Mouse (Mus musculus) granulocyte monocyte progenitor cell, adult 5-6 weeks (primary cell): ENCODE results near the gene Numa1. TPM values are rescaled to one million over a fixed set of nuclear protein-coding genes. Genes with fewer than 3 reads are reported as not detected.
A peak's percentile ranks its signal among the peaks of the same experiment; 100 is the strongest.
"Not testable (repeated sequence)": the region's sequence is repeated elsewhere in the genome, so short reads cannot be mapped to it uniquely, and the experiment has no call there.

Experiments
- ATAC-seq: replicated peaks from 2 replicates; pipeline ENCODE4 v1.8.0; 2016; ENCODE audit warnings: mild to moderate bottlenecking, moderate TSS enrichment, inconsistent platforms; ENCODE audit not compliant: poor library complexity, severe bottlenecking
- total RNA-seq, 2 experiments: library from RNA; stranded (forward) in 1 of 2; stranded (reverse) in 1 of 2; fragments of 200-712, 200-1000 nt in 1 of 2; fragments of >200 nt in 1 of 2; fragmentation: Nextera tagmentation in 1 of 2; gene quantifications; 2 replicates each; pipeline ENCODE4 v1.2.3; 2014 to 2017

Numa1 gene
- total RNA-seq, 2 experiments from 2014 or later: 116 to 204 TPM

GRCm38 (mm10) chr7:102025187-102026119, 91.5 kb downstream of the Numa1 start:
- peak; percentile 78 for ATAC-seq

GRCm38 (mm10) chr7:102034904-102035303, 101.0 kb downstream of the Numa1 start:
- ATAC-seq: no peak

- ATAC-seq: no peak
Observed at GRCm38 (mm10) chr7:102035534-102035933, 101.6 kb downstream of the Numa1 start.

- ATAC-seq: no peak
Observed at GRCm38 (mm10) chr7:102037318-102037717, 103.4 kb downstream of the Numa1 start.

- ATAC-seq: no peak
Observed at GRCm38 (mm10) chr7:102042314-102042713, 108.4 kb downstream of the Numa1 start.

GRCm38 (mm10) chr7:102048524-102048923, 114.6 kb downstream of the Numa1 start:
- not testable (repeated sequence) for ATAC-seq

- ATAC-seq: no peak
Observed at GRCm38 (mm10) chr7:102061353-102061752, 127.4 kb downstream of the Numa1 start.

GRCm38 (mm10) chr7:102062203-102062602, 128.3 kb downstream of the Numa1 start:
- no peak for ATAC-seq

GRCm38 (mm10) chr7:102063891-102064290, 130.0 kb downstream of the Numa1 start:
- no peak for ATAC-seq

Other genes starting within 250 kb of the Numa1 start
- not detected in 2 replicates for gene Phox2a, start 115.8 kb upstream of the Numa1 start, total RNA-seq (2014; fragmentation: Nextera tagmentation)
- not detected in 2 replicates for gene Phox2a, start 115.8 kb upstream of the Numa1 start, total RNA-seq (2017)
- 2.0 and 6.5 TPM in 2 replicates for gene Inppl1, start 95.9 kb upstream of the Numa1 start, total RNA-seq (2014; fragmentation: Nextera tagmentation)
- gene Inppl1, start 95.9 kb upstream of the Numa1 start, total RNA-seq (2017): 7.5 and 11.7 TPM in 2 replicates
- gene Folr2, start 76.9 kb upstream of the Numa1 start, total RNA-seq (2014; fragmentation: Nextera tagmentation): not detected in 2 replicates
- not detected in 2 replicates for gene Folr2, start 76.9 kb upstream of the Numa1 start, total RNA-seq (2017)
- gene Anapc15, start 70.4 kb upstream of the Numa1 start, total RNA-seq (2014; fragmentation: Nextera tagmentation): 111 and 144 TPM in 2 replicates
- gene Anapc15, start 70.4 kb upstream of the Numa1 start, total RNA-seq (2017): 80.1 and 145 TPM in 2 replicates
- not detected in 2 replicates for gene Folr1, start 63.3 kb upstream of the Numa1 start, total RNA-seq (2014; fragmentation: Nextera tagmentation)
- gene Folr1, start 63.3 kb upstream of the Numa1 start, total RNA-seq (2017): not detected in 2 replicates
- gene Lamtor1, start 28.2 kb upstream of the Numa1 start, total RNA-seq (2014; fragmentation: Nextera tagmentation): 76.6 and 89.7 TPM in 2 replicates
- gene Lamtor1, start 28.2 kb upstream of the Numa1 start, total RNA-seq (2017): 70.9 and 91.7 TPM in 2 replicates
- gene Tomt, start 27.8 kb upstream of the Numa1 start, total RNA-seq (2014; fragmentation: Nextera tagmentation): not detected in 2 replicates
- gene Tomt, start 27.8 kb upstream of the Numa1 start, total RNA-seq (2017): 0.09 TPM in 1 of 2 replicates, not detected in the other
- 4.0 and 6.1 TPM in 2 replicates for gene Lrrc51, start 216 bp upstream of the Numa1 start, total RNA-seq (2014; fragmentation: Nextera tagmentation)
- 3.8 TPM in 1 of 2 replicates, not detected in the other for gene Lrrc51, start 216 bp upstream of the Numa1 start, total RNA-seq (2017)
- gene Il18bp, start 84.6 kb downstream of the Numa1 start, total RNA-seq (2014; fragmentation: Nextera tagmentation): 5.8 and 12.6 TPM in 2 replicates
- gene Il18bp, start 84.6 kb downstream of the Numa1 start, total RNA-seq (2017): 1.1 and 3.7 TPM in 2 replicates
- gene Rnf121, start 131.4 kb downstream of the Numa1 start, total RNA-seq (2014; fragmentation: Nextera tagmentation): 11.2 and 13.2 TPM in 2 replicates
- gene Rnf121, start 131.4 kb downstream of the Numa1 start, total RNA-seq (2017): 12.0 and 13.1 TPM in 2 replicates
- gene Xndc1, start 131.4 kb downstream of the Numa1 start, total RNA-seq (2014; fragmentation: Nextera tagmentation): 56.6 and 64.4 TPM in 2 replicates
- gene Xndc1, start 131.4 kb downstream of the Numa1 start, total RNA-seq (2017): 17.0 and 23.2 TPM in 2 replicates
- gene Xntrpc, start 131.6 kb downstream of the Numa1 start, total RNA-seq (2014; fragmentation: Nextera tagmentation): 1.8 and 3.4 TPM in 2 replicates
- 1.5 and 2.3 TPM in 2 replicates for gene Xntrpc, start 131.6 kb downstream of the Numa1 start, total RNA-seq (2017)
- not detected in 2 replicates for gene Trpc2, start 149.0 kb downstream of the Numa1 start, total RNA-seq (2014; fragmentation: Nextera tagmentation)
- not detected in 2 replicates for gene Trpc2, start 149.0 kb downstream of the Numa1 start, total RNA-seq (2017)
- not detected in 2 replicates for gene Art1, start 167.6 kb downstream of the Numa1 start, total RNA-seq (2014; fragmentation: Nextera tagmentation)
- gene Art1, start 167.6 kb downstream of the Numa1 start, total RNA-seq (2017): 0.67 TPM in 1 of 2 replicates, not detected in the other
- 1.9 TPM in 1 of 2 replicates, not detected in the other for gene Art5, start 175.4 kb downstream of the Numa1 start, total RNA-seq (2014; fragmentation: Nextera tagmentation)
- gene Art5, start 175.4 kb downstream of the Numa1 start, total RNA-seq (2017): not detected in 2 replicates
- gene Chrna10, start 182.7 kb downstream of the Numa1 start, total RNA-seq (2014; fragmentation: Nextera tagmentation): not detected in 2 replicates
- gene Chrna10, start 182.7 kb downstream of the Numa1 start, total RNA-seq (2017): not detected in 2 replicates